Mouse (Mus musculus) cerebellum, adult 11 months (tissue): ENCODE measurements around the gene Rnf186.
"Not testable (repeated sequence)": the region's sequence is repeated elsewhere in the genome, so short reads cannot be mapped to it uniquely, and the experiment has no call there.

Experiments used
- DNase-seq: peaks from one replicate; pipeline ENCODE4 v3.0.0; 2022

The Rnf186 gene

GRCm38 (mm10) chr4:138972139-138972826, 5.4 kb downstream of the Rnf186 start:
- no peak for DNase-seq

DNA sequence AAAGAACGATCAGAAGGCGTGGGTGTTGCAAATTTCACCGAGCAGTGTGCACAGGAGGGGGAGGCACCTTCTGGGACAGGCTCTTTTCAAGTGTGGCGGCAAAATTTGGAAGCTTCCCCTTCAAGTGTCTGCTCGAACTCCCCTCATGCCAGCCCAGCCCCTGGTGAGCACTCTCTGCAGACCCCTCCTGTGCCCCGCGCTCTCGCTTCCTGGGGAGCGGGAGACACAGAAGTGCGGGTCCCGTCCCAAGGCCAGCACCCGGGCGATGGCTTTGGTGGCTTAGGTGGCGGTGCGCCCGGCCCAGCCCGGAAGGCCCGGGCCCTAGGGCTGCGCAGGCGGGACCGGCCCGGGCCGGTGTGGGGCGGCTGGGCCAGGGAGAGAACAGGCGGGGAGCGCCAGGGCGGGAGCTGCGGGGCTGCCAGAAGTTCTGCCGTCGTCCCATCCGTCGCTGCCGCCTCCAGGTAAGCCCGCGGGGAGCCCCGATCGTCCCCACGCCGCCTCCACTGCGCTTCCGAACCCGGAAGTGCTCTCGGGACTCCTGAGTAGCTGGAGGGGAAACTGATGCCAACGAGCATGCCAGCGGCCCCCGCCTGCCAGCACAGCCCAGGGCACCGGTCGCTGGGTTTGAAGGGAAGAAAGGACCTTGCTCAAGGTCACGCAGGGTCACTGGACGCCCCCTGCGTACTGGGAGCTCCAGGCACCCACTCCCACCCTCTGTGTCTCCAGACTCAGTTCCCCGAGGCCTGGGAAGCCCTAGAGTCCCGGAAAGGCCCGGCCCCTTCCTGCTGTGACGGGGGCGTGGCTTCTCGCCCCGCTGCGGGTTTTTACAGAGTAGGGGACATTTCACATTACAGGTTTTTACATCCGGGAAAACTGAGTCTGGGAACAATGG, 6.2 kb downstream of the Rnf186 start, which contains the start of gene Tmco4:
Gene Tmco4 (plus strand): TSS at position 62 of the 892 bp plus-strand sequence.
- no peak for DNase-seq

DNA sequence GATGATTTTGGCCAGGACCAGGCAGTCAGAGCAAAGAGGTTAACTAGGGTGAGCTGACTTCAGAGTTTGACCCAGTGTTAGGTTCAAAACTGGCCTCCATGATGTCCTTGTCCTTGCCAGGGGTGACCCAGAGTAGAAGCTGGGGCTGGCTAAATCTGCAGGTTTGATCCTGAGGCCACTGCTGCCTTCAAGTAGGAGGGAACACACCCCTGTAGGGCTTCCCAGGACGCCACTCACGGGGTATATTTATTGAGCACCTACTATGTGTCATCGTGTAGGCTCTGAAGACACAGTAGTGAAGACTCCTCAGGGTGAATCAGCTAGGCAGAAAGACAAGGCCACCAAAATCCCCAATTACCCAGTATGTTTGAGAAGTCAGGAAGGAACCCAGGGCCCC, 6.8 kb downstream of the Rnf186 start:
- DNase-seq = no peak

DNA sequence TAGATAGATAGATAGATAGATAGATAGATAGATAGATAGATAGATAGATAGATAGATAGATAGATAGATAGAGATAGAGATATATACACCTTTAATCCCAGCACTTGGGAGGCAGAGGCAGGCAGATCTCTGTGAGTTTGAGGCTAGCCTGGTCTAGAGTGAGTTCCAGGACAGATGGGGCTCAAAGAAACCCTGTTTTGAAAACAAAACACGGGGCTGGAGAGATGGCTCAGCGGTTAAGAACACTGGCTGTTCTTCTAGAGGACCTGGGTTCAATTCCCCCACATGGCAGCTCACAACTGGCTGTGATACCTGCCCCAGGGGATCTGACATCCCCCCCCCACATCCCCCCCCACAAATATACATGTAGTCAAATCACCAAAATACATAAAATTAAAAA, 7.6 kb downstream of the Rnf186 start:
- not testable (repeated sequence) for DNase-seq

DNA sequence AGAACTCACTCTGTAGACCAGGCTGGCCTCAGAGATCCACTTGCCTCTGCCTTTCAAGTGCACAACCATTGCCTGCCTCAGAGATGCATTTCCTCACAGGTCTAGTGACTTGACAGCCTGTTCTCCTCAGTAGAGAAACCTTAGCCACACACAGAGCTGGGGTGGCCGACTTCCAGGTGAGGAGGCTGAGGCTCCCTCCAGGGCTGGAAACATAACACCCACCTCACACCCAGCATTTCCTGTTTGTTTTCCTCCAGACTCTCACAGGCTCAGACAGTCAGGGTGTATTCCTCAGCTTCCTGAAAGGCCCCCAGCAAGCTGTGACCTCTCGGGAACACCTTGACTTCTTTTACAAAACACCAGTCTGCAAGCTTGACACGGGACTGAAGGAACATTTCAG, 8.3 kb downstream of the Rnf186 start:
- no peak for DNase-seq

- DNase-seq = no peak
Observed at GRCm38 (mm10) chr4:138976046-138976445, 9.1 kb downstream of the Rnf186 start.

DNA sequence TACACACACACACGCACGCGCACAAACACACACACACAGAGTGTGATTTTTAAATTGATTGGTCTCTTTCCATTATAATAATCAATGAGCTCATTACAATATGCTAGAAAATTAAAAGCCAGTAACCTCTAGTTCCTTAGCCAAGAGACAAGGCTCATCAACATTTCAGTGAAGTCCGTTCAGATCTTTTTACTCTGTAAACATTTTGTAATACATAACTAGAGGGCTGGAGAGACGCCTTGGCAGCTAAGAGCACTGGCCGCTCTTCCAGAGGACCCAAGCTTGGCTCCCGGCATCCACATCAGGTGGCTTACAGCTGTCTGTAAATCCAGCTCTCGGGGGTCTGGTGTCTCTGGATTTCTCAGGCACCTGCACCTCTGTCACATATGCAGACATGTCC, 13.1 kb downstream of the Rnf186 start:
- DNase-seq = no peak

DNA sequence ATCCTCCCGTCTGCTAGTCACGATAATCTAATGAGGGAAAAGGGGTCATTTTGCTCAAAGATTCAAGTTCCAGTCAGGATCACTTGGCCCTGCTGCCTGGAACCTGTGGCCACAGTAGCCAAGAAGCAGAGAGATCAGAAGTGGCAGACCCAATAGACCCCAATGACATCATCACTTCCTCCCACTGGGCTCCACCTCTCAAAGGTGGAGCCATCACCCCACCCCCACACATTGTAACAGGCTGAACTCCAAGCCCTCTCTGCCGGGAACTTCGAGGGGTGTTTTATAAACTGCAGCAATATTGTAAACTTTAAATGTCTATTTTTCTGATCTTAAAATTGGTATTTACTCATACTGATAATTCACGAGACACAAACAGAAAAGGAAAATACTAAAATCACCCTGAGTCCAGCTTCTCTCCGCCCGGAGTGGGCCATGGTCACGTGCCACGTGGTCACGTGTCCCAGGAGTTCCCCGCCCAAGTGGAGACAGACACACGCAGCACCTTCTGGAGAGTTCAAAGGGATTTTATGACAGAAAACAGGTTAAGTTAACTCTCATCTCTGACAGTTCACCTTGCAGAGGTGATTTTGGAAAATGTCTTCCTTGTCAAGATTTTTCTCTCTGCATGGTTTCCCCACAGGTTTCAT, 14.0 kb downstream of the Rnf186 start:
- DNase-seq = no peak

DNA sequence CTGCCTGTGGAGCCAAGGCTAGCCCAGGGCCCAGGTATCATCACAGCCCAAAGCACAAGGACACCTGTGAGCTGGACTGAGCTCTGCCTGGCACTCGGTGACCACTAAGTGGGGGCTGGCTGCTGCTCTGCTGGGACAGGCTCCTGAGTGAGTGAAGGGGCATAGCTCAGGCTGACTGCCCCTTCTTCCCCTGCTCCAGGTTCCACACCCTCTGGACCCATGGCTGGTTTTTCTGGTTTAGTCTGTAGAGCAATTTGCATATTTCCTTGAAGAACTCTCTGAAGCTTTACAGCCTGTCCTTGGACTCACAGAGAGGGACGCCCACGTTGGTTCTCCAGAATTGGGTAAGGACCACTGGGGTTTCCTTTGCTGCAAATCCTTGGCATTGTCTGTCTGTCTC, 16.5 kb downstream of the Rnf186 start:
- no peak for DNase-seq

DNA sequence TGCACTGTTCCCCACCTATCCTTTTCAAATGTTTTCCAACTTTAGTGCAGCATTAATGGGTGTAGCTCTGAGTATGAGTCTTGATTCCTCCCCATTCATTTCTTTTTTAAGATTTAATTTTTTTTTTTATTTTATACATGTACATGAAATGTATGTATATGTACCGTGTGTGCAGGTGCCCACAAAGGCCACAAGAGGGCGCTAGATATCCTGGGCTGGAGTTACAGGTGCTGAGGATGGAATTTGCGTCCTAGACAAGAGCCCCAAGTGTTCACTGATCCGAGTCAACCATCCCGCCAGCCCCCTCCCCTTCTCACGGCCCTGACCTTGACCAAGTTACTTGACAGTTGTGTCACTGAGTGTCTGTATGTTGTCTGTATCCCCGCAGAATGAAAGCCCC, 17.8 kb downstream of the Rnf186 start:
- DNase-seq = no peak

DNA sequence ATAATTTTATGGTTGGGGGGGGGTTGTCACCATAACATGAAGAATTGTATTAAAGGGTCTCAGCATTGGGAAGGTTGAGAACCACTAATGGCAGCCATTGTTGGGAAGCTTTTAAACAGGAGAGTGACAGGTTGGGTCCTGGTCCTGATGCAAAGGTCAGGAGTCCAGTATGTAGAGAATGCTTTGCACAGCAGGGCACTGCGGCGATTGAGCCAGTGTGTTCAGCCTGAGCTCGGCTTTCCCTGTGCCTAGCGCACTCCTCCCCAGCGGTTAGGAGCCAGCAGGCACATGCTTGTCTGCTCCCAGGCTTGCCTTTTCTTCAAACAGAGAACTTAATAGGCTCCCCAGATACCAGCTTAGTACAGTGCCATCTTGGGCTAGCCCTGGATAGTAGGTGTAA, 19.4 kb downstream of the Rnf186 start:
- no peak for DNase-seq

DNA sequence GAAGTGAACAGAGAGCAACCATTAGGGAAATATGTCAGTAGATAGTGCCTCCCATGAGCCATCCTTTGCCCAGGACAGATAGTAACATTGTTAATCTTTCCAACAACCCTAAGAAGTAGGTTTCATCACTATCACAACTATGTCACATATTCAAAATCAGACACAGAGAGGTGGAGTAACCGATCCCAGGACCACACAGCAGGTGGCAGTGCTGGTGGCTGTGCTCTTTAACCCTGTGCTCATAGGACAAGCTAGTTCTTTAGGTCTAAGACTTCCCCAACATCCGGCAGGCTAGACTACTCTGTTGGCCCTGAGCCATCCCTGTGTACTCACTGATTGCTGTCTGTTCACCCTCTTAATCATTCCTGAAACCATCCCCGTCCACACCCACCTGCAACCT, 27.5 kb downstream of the Rnf186 start:
- no peak for DNase-seq

DNA sequence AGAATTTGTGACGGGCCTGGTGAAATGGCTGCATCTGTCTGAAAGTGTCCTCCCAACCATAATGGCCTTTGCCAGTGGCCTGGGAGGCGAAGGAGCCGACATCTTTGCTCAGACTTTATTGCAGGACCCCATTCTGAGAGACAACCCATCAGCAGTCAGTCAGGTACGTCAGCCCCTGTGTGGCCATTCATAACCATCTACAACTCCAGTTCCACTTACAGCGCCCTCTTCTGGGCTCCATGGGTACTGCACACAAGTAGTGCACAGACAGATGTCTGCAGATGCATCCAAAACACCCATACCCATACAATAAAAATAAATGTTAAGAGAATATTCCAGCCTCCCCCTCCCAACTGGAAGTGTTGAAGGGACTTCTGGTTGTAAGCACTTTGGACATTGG, 29.5 kb downstream of the Rnf186 start:
- DNase-seq = no peak

- no peak for DNase-seq
Observed at GRCm38 (mm10) chr4:138997121-138997520, 30.2 kb downstream of the Rnf186 start.

- DNase-seq = no peak
Observed at GRCm38 (mm10) chr4:138998611-138999010, 31.7 kb downstream of the Rnf186 start.

DNA sequence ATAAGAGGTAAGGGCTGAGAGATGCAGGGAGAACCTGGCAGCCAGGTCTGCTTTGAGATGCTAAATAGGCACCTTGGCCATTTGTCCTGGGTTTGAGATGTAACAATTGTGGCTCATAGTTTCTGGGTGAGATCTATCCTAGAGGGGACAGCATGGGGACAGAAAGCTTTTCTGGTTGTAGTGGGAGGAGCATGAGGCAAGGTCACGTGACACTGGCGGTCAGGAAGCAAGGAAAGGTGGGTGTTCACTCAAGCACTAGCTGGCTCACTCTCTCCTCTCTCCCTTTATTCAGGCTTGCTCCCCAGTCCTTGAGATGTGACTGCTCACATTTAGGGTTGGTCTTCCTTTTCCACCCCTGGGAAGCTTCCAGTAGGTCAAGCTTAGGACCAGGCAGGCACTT, 34.1 kb downstream of the Rnf186 start:
- DNase-seq = no peak

DNA sequence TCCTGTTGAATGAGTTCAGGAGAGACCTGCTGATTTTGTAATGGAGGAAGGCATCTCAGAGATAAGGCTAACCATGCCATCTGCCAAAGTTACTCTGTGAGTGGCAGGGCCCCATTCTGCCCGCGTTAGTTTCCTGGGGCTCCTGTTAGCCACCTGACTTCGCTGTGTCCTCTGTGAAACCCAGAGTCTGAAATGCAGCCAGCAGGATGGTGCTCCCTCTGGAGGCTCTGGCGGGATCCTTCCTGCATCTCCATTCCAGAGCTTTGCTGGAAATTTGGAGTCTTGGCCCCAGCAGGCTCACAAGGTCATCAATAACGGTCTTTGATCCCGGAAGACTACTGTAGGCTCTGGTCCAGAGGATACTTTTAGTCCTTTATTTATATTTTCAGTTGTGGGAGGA, 34.5 kb downstream of the Rnf186 start:
- DNase-seq = no peak

DNA sequence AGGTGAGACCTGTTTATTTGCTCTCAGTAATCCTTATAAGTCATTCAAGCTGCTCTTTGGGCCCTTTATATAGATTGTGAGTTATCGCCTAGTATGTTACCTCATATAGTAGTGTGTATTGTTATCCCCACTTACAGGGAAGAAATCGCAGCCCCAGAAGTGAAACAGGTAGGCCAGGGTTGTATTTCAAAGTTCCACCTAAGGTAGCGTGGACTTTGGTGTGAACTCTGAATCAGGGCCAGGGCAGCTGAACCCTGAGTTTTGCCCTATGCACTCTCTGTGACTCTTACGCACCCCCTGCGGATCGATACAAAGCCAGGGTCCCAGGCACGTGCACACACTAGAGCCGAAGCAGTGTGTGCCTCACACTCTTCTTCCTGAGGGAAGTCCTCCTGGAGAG, 37.2 kb downstream of the Rnf186 start:
- DNase-seq = no peak

DNA sequence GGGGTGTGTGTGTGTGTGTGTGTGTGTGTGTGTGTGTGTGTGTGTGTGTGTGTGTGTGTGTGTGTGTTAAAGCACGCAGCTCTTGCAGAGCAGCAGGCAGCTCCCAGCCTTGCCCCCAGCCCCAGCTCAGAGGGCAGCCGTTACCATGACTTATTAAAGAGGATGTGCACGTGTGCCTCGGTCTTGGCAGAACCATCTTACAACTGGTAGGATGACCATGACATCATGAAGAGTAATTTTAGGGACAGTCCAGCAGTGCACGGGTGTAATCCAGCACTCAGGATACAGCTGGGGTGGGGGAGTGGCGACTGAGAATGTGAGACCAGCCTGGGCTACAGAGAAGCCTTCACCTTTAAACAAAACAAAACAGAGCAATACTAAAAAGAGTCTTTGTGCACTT, 38.3 kb downstream of the Rnf186 start:
- DNase-seq = no peak

- DNase-seq = no peak
Observed at GRCm38 (mm10) chr4:139007353-139007752, 40.4 kb downstream of the Rnf186 start.

GRCm38 (mm10) chr4:139007981-139008536, 41.1 kb downstream of the Rnf186 start:
- DNase-seq = no peak

DNA sequence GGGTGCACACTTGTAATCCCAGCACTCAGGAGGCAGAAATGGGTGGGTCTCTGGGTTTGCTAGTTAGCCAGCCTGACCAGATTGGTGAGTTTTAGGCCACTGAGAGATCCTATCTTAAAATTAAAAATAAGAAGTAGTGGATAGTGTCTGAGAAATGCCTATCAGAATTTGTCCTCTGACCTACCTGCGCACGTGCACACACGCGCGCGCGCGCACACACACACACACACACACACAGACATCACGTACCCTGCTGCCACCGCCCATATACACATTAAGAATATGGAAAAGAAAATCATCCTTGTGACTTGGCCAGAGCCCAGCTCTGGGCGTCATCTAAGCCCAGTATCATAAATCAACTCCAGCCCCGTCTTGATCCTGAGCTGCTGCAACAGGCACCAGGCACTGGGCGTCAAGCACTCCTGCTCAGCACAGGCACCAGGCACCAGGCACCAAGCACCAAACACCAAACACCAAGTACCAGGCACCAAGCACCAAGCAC, 44.3 kb downstream of the Rnf186 start:
- no peak for DNase-seq

DNA sequence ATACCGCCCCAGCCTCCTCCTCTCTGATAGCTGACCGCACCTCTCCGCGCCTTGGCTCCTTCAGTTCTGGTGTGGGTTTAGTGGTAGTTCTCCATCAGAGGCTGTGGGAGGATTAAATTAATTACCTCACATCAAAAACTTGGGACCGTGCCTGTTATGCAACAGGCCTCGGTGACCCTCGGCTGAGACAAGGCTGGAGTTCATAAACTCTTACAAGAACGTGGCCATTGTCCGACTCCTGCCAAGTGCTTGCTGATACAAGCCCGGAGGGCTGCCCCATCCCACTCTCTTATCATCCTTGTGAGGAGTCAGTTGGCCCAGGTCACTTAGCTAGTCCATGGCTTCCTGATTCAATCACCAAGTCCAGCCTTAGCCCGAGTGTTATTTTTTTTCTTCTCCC, 46.4 kb downstream of the Rnf186 start:
- DNase-seq = no peak
